Mouse (Mus musculus) c-Kit-positive CD71-positive TER-119-positive erythroid progenitor cells, embryonic 14.5 days (primary cell): ENCODE results near the gene Isoc2b.
"Not testable (repeated sequence)": the region's sequence is repeated elsewhere in the genome, so short reads cannot be mapped to it uniquely, and the experiment has no call there.

Source experiments
- DNase-seq: peaks from one replicate; pipeline ENCODE4 v3.0.0-alpha.2; 2013; ENCODE audit warnings: low spot score

The Isoc2b gene

GRCm38 (mm10) chr7:4870133-4870532 lies at the start of gene Isoc2b:
Isoc2b (minus strand) TSS chr7:4870258.
- no peak for DNase-seq

DNA sequence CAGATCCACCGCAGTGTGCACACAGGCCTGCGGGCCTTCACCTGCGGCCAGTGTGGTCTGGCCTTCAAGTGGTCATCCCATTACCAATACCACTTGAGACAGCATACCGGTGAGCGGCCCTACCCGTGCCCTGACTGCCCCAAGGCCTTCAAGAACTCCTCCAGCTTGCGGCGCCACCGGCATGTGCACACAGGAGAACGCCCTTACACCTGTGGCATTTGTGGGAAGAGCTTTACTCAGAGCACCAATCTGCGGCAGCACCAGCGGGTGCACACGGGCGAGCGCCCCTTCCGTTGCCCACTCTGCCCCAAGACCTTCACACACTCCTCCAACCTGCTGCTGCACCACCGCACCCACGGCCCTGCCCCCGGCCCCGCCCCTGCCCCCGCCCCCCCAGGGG lies 49.0 kb upstream of the Isoc2b start:
- no peak for DNase-seq

- no peak for DNase-seq
These were observed 48.6 kb upstream of the Isoc2b start for GRCm38 (mm10) chr7:4918681-4919080.

GRCm38 (mm10) chr7:4917494-4917893 lies 47.4 kb upstream of the Isoc2b start:
- no peak for DNase-seq

DNA sequence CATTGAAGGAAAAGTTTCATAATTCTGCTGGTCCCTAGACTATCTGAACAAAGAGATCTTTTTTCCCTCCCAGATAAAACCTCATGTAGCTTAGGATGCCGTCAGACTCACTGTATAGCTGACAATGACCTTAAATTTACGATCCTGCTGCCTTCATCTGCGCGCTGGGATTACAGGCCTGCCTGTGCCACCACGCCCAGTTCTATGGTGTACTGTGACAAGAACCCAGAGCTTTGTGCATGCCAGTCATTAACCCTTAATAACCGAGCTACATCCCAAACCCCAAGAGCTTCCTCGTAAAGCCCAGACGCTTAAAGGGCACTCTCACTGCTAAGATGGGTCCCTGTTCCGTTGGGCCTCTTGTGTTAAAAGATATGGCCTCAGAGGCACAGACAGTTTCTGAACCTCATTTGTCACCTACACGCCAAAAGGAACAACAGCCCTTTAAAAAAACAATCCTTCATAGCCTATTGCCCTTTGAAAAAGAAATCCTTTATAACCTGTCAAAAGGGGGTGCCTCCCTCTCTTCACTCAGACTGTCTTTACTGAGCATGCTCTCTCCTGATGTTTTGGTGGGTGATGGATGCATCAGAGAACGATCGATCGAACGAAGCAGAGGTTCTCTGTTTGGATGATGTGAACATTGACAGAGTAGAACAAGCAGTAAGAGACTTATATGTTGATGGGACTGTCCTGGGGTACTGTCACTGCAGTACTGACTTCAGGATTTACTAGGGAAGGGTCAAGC lies 45.8 kb upstream of the Isoc2b start:
- no peak for DNase-seq

DNA sequence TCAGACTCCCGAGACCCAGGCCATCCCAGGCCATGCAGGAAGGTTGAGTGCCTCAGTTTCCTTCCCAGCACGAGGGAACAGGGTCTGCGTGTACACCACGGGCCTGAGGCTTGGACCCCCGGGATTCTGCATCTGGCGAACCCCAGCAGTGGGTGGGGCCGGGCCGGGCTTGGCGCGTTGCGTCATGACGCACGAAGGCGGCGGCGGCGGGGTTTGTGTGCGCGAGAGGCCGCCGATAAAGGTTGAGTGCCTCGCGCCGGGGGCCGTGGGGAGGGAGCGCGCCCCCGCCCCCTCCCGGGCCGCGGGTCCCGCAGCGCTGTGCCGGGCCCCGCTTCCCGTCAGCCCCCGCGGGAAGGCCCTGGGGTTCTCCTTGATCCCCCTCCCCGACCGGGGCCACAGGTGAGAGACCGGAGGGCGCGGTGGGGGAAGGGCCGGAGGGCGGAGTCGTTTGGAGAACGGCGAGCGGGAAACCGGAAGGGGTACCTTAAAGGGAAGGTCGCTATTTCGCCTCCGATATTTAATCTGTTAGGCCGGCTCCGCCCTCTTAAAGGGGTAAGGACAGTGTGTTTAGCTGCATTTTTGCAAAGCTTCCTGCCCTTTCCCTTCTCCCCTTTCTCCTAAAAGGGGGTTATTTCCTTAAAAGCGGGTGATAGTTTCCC lies 45.1 kb upstream of the Isoc2b start, which contains the start of gene Zfp628:
TSS of gene Zfp628 (plus strand) at position 211 of the 659 bp plus-strand sequence.
- peak; percentile 96 for DNase-seq

- DNase-seq, result no peak
These were observed 42.2 kb upstream of the Isoc2b start for GRCm38 (mm10) chr7:4912248-4912647.

GRCm38 (mm10) chr7:4911561-4911960 lies 41.5 kb upstream of the Isoc2b start:
- DNase-seq, result no peak

DNA sequence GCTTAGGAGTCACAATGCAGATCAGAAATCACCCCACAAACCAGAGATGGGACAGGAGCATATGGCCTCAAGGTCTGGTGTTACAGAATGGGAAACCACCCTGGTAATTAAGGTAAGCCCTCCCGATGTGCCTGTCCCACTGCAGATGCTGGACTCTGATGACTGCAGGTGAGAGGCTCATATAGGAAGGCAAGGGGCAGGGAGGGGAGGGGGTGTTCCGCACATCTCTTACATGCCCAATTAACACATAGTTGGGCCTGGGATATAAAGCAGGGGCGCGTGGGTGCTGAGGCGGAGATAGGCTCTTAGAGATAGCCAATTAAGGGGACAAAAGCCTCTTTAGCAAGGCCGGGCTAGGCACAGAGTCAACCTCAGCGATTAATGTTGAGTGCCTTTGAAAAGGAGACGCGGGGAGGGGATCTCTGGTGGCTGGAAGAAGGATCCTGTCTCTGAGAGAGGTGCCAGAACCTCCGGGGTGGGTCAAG lies 36.5 kb upstream of the Isoc2b start, which contains the start of gene Gm36210:
TSS of gene Gm36210 (minus strand) at position 51 of the 485 bp plus-strand sequence.
- DNase-seq, result no peak

- no peak for DNase-seq
These were observed 32.3 kb upstream of the Isoc2b start for GRCm38 (mm10) chr7:4902404-4902803.

DNA sequence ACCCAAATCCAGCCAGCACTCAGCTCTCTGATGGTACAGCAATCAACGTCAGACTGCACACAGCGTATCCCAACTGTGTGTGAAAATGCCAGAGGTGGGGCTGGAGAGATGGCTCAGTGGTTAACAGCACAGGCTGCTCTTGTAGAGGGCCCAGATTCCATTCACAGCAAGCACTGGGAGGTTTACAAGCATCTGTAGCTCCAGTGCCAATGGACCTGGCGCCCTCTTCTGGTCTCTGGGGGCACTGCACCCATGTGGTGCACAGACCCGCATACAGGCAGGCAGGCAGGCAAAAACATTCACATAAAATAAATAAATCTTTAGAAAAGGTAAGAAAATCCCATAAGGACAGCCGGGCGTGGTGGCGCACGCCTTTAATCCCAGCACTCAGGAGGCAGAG lies 31.1 kb upstream of the Isoc2b start:
- peak; percentile 46 for DNase-seq

DNA sequence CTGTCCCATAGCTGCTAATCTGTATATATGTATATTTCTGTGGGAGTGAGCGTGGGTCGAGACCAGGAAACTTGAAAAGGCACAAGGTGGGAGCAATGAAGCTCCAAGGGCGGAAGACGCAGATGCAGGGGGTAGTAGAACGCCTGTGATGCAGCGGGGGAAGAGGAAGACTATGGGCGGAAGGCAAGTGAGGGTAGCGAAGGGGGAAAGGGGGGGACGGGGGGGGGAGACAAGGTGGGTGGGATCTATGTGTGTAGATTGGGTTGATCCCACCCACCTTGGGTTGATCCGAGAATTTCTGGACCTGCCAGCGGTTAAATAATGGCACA lies 30.4 kb upstream of the Isoc2b start:
- DNase-seq, result no peak

DNA sequence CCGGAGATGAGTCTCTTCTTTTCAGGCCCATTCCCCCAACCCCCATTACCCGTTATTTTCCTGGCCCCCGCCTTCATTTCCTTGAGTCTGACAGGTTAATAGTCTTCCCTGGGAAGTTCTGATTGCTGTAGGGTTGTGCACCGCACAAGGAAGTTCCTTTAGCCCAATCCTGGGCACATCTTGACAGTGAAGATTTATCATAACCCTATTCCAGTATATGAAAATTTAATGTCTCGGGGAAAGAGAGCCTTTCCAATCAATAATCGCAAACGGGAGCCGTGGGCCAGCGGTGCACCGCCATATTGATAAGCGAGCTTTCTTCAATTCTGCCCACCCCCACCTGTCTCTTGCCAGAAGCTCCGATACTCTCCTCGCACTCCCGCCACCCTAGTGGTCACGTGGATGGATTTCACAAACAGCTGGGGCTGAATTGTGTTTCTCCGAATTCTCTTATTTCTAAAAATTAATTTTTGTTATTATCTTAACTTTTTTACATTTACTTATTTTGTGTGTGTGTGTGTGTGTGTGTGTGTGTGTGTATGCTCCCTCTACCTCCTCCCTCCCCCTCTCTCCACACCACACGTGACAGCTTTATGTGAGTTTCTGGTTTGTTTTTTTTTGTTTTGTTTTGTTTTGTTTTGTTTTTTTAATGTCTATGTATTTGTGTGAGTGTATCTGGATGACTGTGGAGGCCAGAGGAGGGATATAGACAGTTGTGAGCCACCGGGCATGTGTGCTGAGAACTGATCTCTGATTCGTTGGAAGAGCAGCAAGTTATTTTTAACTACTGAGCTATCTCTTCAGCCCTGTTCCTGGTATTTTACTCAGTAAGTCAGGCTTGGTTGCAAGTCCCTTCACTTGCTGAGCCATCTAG lies 29.8 kb upstream of the Isoc2b start:
- DNase-seq, result no peak

GRCm38 (mm10) chr7:4898851-4899648 lies 29.0 kb upstream of the Isoc2b start:
- DNase-seq, result no peak

GRCm38 (mm10) chr7:4895186-4895585 lies 25.1 kb upstream of the Isoc2b start:
- DNase-seq, result no peak

GRCm38 (mm10) chr7:4886680-4887079 lies 16.6 kb upstream of the Isoc2b start:
- no peak for DNase-seq

DNA sequence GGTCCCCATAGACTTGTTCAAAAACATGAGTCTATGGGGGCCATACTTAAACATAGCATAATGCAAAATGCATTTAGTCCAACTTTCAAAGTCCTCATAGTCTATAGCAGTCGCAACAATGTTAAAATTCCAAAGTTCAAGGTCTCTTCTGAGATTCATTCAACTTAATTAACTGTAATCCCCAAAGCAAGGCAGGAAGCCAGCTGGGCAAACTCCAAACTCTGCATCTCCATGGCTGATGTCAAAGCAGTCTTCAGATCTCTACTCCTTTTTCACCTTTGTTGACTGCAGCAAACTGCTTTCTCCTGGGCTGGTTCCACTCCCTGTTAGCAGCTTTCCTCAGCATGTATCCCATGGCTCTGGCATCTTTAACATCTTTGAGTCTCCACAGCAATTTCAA lies 9.0 kb upstream of the Isoc2b start:
- DNase-seq, result not testable (repeated sequence)

DNA sequence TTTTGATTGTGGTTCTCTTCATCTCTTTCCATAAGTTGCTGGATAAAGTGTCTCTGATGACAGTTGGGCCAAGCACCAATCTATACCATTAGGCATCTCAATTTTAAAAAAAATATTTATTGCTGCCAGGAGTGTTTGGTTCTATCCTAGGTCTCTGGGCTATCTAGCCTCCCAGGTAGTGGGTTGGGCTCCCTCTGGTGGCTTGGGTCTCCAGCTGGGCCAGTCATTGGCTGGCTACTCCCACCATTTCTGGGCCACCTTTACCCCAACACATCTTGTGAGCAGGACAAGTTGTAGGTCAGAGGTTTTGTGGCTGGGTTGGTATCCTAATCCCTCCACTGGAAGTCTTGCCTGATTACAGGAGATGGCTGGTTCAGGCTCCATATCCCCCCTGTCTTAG lies 8.1 kb upstream of the Isoc2b start:
- no peak for DNase-seq

DNA sequence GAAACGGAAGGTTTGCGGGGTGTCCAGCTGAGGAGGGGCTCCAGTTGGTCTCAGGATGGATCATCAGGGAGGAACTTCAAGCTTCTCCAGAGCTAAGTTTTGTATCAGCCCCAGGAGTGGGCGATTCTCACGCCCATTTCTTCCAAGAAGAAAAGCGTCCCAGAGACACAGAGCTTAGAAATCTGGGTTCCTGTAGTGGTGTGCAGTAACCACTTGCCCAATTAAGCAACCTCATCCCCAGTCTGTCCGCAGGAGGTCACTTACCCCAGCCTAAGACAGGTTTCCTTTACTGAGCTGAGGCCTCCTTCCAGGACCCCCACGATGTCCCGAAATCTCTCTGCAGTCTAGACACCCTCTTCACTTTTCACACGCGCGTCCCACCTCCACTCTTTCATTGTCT lies 7.2 kb upstream of the Isoc2b start:
- no peak for DNase-seq

DNA sequence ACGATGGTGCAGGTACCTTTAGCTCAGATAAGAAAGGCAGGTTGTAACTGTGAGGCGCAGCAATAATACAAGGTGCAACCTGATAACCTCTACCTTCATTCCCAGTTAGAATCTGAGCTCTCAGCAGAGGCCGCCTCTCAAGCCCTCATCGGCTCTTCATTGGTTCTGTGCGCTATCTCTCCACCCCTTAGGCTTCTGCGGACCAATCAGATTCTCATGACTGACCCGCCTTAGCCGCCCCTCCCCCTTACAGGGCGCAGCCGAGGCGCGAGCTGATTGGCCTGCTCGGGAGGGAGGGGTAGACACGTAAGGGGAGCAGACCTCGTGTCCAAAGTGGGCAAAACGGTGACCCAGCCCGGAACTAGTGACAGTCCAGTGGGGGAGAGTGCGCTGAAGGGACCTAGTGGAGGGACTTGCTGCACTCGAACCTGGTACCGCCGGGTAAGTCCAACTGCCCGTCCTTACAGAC lies 6.7 kb upstream of the Isoc2b start, which contains the start of gene Isoc2a:
TSS of gene Isoc2a (plus strand) at position 401 of the 469 bp plus-strand sequence.
- peak; percentile 92 for DNase-seq

DNA sequence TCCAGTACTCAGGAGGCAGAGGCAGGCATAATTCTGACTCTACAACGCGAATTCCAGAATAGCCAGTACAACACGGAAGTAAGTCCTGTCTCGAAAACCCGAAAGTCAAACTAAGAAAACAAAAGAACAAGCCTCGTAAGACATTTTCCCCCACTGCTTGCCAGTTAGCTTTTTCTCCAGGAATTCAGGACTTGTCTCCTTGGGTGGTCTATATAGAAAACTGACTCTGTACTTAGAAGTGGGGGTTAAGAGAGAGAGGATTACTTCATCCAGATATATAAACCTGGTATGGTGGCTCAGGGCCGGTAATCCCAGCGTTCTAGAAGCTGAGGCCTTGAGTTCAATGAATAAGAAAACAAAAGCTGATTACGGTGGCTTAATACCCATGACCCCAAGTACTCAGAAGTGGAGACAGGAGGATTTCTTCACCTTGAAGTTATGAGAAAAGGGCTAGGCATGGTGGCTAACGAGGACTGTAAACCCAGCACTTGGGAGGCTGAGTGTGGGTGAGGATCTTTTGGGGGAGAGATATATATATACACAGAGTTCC lies 3.4 kb downstream of the Isoc2b start:
- no peak for DNase-seq
